Mouse (Mus musculus) left cerebral cortex, adult 18-20 months (tissue): Measurements from ENCODE around the gene Ddn. TPM values are rescaled to one million over a fixed set of nuclear protein-coding genes. Genes with fewer than 3 reads are reported as not detected.
"Not testable (repeated sequence)": the region's sequence is repeated elsewhere in the genome, so short reads cannot be mapped to it uniquely, and the experiment has no call there.

Experiments used
- DNase-seq, 2 experiments: peaks; one replicate each; pipeline ENCODE4 v3.0.0; 2021 to 2022; ENCODE audit warnings: low spot score in 2 of 2, mixed read lengths in 1 of 2
- total RNA-seq, 2 experiments: library from RNA; stranded (reverse); gene quantifications; 2 replicates each; pipeline ENCODE4 v1.2.3; 2021

Ddn gene
- total RNA-seq, 2 experiments from 2014 or later, result 778 to 797 TPM

DNA sequence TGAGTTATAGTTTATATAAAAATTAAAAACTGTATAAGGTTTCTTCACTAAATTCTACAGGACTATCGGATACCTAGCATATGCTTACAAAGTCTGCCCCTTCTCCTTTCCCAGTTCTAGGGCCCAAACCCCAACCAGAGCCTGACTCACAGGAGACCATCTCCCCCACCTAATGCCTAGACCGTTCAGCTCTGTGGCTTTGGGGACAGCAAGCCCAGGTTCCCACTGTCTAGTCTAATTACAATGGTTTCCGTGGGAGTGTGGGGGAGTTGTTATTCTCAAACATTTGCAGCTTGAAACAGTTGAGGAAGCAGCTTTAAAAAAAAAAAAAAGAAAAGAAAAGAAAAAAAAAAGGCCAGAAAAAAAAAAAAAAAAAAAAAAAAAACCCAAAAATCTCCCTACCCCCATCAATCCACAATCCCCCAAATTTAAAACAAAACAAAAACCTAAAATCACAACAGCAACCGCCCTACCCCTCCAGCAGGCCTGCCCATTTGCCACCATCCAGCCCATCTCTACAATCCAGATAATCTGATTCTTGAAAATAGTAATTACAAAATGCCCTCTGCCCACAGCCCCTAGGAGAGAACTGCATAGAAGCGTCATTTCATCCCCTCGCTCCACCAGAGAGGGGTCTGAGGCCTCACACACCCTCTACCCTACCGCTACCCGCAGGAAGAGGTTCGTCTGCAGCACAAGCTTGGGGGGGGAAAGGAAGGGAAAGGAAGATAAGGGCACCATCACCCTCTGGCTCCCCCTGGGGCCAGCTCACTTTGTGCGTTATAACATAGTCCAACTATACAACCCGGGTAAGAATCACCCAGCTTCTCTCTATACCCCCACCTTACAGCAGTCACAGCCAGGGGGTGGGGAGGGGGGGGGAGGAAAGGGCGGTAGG, 23.1 kb upstream of the Ddn start:
- no peak for DNase-seq

DNA sequence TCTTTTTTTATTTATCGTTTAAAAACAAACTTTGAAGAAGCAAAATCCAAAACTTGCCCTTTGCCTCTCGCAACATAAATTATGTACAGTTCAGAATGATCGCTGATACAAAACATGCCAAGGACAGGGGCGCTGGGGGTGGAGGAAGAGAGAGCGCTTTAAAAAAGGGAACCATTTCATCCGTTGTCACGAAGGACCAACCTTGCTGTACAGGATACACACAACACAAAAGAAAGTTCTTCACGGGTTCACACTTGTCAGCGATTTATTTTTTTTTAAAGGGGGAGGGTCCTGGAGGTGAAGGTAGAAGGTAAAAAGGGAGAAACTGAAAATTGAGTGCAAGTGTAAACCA, 22.4 kb upstream of the Ddn start:
- no peak for DNase-seq

DNA sequence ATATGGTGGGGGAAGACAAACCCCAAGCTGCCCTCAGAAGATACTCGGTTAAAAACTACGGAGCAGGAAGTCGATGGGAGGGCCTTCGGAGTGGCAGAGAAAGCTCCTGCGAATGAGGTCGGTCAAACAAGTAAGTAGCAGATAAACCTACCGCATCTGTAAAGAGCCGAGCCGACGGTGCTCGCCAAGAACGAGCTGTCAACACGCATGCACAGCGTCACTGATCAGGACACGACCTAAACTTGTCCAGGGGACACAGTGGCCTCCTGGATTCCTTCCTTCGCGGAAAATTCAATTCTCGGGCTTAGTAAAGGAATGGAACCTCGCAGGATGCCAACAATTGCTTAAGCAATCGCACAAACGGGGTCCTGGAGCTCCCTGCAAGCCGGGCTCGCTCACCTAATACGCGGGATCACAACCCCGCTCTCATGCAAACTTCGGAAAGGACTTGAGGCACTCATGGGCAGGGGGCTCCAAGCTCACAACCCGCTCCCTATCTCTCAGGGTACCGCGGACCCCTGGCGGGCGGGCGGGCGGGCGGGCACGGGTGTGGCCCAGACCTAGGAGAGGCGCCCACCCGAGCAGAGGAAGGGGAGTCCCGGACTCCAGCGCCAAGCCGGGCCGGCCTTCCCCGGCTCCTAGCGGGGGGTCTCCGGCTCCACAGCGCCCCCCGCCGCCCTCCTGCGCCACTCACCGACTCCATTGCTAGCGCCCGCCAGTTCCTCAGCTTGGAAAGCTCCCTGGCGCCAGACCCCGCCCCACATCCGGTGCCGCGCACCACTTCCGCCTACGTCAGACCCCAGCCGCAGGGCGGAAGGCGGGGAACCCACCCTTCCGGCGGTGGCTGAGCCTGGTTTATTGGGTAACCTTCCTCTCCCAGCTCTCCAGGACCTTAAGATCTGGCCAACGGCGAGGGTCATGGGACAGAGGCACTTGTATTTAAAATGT, 21.7 kb upstream of the Ddn start, which contains the start of gene Prkag1:
Gene Prkag1 (minus strand): TSS at position 786 of the 948 bp plus-strand sequence.
- peak; percentile 93 to 95 for DNase-seq

DNA sequence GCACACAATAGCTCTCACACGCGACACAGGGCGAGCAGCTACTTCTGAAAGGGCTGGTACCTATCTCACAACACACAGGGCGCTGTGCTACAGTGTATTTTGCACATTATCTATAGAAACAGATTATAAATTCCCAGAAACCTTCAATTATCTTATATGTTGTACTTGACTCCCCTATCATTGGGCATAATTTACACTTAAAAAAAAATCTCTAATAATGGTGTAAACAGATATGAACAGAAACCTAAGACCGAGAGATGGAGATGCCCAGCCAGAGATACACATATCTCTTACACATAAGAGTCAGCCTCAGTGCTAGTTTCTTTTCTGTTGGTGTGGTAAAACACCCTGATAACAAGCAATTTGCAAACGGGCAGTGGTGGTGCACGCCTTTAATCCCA, 18.3 kb upstream of the Ddn start:
- DNase-seq, result no peak

DNA sequence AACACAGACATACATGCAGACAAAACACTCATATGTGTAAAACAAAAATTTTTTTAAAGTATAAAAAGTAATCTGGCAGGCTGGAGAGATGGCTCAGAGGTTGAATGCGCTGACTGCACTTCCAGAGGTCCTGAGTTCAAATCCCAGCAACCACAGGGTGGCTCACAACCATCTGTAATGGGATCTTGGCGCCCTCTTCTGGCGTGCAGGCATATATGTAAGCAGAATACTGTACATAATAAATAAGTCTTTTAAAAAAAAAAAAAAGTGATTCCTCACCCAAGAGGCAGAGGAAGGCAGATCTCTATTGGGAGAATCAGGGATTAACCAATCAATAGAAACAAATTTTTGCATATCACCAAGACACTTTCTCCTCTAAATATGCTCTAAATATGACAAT, 14.1 kb upstream of the Ddn start:
- DNase-seq, result no peak

DNA sequence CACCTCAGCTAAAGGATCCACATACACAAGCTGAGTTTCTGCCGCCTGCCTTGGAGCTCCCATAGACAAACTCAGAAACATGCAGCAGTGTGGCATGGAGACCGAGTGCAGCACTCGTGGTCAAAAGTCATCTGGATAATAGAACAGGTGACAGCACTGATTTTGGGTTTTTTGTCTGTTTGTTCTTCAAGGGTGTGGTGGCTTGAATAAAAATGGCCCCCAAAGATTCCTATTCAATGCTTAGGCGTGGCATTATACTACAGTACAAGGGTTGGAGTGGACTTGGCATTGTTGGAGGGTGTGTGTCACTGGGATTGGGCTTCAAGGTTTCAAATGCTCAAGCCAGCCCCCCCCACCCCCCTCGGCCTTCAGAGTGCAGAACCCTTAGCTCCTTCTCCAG, 12.9 kb upstream of the Ddn start:
- DNase-seq, result no peak

DNA sequence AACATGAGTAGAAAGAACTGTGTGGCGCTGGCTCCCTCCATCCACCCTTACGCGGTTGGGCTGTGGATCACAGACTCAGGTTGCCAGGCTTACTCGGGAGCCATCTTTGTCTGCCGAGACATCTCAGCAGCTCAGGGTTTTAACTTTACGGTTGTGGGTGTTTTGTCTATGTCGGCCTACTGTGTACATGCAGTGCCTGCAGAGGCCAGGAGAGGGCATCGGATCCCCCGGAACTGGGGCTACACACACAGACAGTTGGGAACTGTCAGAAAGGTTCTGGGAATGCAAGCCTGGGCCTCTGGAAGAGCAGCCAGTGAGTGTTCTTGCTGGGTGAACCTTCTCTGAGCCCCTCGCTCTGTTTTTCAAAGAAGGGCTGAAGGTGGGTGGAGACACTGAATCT, 12.1 kb upstream of the Ddn start:
- DNase-seq, result no peak

DNA sequence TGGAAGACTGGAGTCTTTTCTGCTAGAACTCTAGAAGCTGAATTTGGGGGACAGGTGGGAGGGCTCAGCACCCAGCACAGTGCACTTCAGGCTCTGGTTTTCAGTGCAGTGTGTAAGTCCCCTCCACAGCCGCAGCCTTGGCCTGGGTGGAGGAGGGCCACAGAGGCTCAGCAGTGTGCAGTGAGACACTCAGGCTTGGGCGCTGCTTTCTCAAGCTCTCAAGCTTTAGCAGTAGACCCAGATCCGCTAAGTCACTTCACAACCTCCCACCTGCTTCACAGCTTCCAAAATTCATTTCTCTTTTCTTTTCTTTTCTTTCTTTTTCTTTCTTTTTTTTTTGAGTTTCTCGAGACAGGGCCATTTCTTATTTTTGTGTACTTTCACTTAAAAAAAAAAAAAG, 11.6 kb upstream of the Ddn start:
- DNase-seq, result peak in 1 of 2 experiments; percentile 28

DNA sequence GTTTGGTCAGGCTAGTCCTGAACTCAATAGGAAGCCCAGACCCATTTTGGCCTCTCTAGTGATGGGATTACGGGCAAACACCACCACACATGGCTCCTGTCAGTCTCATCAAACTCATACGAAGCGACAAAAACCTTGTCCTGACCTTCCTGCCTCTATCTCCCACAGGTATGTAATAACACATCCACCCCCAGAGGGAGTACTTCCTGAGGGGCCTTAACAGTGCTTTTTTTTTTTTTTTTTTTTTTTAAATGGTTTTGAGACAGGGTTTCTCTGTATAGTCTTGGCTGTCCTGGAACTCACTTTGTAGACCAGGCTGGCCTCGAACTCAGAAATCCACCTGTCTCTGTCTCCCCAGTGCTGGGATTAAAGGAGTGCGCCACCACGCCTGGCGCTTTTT, 8.9 kb upstream of the Ddn start:
- no peak for DNase-seq

DNA sequence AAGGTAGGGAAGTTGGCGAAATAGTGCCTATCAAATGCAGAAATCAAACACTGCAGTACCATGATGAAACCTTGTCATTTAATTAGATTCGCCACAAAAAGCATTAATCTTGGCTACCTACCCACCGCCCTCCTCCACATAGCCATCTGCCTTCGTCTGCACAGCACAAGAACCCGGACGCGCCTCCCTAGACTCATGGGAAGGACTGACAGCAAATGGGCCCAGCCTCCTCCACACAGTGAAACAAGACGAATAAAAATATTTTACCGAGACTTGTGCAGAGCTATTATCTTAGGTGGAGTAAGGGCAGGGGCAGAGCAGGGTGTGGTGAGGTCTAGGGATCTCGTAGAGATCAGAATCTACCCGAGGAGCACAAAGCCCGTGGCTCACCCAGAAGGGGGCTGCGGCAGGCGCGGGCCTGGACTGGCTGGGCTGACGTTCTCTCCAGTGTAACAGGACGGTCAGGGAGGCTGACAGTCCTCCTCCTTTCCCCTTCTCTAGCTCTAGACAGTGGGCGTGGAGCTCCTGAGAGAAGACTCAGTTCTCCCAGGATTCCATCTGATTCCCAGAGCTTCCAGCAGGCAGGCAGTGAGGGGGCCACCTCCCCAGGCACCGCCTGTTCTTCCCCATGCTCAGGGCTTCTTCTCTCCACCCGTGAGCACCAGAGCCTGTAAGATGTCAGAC, 3.6 kb upstream of the Ddn start:
- DNase-seq, result peak; percentile 67 to 82

DNA sequence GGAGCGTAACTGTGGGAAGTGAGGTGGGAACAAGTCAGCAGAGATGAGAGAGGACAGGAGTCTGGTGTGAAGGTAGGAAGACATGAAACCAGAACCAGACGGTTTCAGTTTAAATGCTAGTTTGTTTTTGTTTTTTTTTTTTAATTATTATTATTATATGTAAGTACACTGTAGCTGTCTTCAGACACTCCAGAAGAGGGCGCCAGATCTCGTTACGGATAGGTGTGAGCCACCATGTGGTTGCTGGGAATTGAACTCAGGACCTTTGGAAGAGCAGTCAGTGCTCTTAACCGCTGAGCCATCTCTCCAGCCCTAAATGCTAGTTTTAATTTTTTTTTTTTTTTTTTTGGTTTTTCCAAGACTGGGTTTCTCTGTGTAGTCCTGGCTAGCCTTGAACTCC, 922 bp upstream of the Ddn start:
- not testable (repeated sequence) for DNase-seq

DNA sequence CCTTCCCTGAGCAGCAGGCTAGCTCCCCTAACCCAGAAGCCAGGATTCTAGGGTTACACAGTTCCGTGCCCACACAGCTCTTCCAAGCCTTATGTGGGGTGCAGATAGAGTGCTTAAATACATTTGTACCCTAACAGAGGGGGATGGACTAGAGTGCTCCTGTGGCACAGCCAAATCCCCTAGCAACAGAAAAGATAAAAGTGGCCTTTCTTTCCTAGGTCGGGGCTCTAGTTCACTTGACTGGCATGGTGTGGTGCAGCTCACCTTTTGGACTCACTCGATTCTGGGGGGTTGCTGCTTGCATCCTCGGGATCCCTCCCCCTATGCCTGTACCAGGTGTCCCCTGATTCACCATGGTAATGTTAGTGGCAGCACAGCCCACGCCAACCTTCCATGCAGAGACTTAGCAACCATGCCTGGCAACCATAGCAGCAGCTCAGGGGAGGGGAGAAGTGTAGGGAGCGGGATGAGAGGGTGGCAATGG, 597 bp downstream of the Ddn start:
- DNase-seq, result peak; percentile 74 to 88

DNA sequence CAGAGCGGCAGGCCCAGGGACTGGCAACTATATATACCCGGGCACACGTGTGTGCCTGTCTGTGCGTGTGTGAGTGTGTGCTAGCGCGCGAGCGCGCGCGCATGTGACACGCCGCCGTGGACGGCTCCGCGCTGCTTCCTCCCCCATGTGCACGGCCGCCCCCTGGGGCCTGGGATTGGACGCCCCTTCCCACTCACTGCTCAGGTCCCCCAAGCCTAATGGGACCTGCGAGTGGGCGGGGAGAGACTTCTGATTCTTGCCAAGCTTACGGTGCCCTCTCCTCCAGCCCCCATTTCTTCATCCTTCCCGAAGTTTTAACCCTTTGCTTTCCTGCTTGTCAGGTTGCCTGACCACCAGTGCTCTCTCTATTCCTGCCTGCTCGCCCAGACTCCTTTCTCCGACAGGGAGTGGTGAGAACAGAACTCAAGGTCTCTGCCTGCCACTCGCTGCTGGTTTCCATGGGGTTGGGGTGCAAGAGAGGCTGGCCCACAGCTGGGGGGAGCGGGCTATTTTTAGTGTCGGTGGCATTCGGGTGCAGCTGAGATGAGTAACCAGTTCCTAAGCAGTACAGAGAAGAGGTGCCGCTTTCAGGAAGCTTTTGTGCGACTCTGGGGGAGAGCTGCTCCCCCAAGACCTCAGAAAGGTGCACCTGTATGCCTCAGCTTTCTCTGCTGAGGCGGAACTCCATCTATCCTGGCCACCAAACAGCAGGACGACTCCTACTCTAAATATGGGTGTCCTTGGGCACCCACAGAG, 1.2 kb downstream of the Ddn start:
- DNase-seq, result peak; percentile 78 to 86

DNA sequence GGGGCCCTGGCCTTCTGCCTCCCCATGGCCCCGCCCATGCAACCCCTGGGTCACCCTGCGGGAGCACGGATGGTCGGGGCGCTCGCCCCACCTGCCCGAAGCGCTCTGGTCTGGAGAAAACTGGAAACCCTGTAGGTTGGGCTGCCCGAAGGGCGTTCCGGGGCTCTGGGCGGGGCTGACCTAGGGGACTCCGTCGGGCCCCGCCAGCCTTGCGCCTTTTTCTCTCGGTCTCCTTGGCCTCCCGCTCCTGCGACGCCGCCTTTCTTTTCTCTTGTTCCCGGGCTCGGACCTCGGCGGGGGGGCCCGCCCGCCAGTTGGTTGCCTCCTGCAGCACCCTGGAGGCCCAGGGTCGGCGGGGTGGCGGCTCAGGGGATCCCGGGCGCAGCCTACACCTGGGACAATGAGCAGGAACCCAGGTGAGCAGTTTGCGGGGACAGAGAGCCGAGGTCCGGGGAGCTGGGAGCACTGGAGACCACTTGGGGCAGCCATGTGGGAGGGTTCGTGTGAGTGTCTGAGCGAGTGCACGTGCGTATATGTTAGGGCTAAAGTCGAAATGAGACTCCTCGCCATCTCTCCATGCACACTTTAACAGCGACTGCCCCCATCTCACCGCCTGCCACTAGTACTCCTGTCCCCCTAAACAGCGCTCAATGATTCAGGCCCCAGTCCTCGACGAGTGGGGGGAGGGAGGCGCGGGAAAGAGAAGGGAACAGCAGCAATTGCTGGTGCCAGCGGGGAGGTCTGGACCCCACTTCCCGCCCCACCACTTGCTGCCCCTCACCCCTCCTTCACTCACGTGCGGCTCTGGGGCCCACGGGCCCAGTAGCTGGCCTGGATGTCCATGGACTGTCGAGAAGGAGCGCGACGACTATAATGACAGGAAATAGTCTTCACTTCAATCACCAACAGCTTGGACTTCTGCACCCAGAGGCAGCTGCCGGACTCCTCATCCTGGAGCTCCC, 2.2 kb downstream of the Ddn start:
- DNase-seq, result no peak

DNA sequence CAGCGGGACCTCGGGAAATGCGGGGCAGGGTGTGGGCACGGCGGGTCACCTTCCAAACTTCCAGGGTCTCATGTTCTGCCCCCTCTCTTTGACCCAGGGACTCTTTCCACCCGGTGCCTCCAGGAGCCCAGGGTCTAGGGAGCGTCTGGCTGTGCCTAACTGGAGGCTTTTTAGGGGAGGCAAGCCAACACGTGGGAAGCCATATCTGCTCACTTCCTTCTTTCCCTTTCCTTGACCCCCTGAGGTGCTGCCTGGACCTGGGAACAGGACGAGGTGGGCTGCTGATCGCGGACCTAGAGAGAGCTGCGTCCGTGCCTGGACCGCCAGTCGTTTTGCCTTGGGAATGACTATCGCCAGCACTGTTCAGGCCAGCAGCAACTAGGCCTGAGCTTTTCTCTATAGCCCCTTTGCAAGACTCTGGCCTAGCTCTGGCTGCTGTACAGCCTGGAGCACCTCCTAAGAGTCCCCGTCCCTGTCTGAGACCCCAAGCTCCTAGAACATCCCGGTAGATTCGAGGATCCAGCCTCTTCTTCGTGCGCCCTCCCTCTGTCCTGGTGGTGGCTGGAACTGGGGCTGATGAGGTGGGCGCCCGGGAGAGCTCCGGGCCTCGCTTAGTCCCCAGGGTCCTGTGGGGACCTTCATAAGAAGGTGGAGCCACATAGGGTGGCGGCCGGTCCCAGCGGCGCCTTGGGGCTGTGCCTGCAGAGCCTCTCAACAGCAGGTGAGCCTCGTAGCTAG, 3.0 kb downstream of the Ddn start:
- DNase-seq, result no peak

DNA sequence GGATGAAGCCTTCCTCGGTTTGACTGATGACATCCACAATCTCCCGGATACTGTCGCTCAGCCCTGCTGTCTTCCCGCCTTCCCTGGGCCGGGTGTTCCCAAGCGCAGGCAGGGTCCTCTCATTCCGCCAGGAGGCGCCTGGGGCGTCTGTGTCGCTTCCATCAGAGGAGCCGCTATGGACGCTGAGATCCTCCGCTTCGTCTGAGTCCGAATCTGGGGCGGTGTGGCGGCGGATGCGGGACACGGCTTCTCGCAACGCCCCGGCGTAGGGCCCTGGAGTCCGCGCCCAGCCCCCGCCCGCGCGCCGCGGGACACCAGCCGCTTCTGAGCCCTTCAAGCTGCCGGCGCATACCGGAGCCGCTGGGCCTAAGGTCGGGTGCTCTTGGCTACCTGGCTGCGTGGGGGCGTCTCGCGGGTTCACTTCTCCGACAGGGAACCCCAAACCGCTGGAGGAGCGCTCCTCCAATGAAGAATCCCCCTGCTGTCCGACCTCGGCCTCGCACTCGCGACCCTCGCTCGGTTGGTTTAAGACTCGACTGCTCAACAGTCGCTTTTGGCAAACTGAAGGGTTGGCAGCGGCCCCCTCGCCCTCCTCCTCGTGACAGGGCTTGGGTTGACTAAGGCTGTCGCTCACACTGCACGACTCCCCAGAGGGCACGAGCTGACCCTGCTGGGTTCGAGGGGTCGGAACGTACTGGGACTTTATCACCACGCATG, 3.8 kb downstream of the Ddn start:
- peak; percentile 80 to 84 for DNase-seq

DNA sequence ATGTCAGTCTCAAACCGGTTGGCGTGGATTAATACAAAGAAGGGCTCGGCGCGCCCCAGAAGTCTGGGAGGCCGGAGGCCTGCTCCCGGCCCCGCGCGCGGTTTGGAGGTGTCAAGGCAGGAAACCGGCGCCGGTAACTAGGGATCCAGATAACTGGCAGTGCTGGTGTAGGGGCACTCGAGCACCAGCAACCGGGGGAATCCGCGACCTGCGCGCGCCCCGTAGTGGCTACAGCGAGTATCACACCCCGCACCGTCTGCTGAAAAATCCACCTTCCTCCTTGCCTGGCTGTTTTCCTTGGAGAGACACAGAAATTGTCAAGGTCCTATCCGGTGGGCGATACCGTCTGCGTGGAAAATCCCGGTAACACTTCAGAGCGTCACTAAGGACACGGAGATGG, 5.2 kb downstream of the Ddn start:
- DNase-seq, result peak; percentile 92 to 93

DNA sequence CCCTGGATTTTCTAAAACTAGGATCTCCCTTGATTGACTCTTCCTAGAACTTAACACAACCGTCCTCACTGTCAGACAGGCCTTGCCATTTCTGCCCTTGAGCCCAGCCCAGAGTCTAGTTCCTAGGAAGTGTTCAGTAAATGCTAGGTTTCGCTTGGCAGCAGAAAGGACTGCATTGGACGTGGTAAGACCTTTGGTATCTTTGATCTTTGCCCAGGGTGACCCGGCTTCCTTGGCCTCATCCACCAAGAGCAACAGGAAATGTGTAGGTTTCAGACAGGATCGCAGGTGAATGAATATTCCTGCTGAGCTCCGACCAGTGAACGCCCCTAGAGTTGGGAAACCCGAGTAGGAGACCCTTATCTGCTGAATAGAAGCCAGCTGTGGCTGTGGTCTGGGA, 6.4 kb downstream of the Ddn start:
- DNase-seq, result no peak
